Mouse (Mus musculus): Measurements from ENCODE around the gene Tnfsf10.

GRCm38 (mm10) chr3:27280280-27280749 lies 36.5 kb upstream of the Tnfsf10 start:
- no peak for TF ChIP-seq CTCF (IDR thresholded peaks at IDR 0.05; ENCODE audit: low read depth)
- TF ChIP-seq EP300 (IDR thresholded peaks at IDR 0.05; ENCODE audit: low read depth): no peak
